Mouse (Mus musculus): ENCODE data around the gene Nlrp3. TPM values are rescaled to one million over a fixed set of nuclear protein-coding genes. Genes with fewer than 3 reads are reported as not detected.

Nlrp3 gene
- polyA plus RNA-seq, 1 experiment from 2014 or later, result 0.15 TPM

DNA sequence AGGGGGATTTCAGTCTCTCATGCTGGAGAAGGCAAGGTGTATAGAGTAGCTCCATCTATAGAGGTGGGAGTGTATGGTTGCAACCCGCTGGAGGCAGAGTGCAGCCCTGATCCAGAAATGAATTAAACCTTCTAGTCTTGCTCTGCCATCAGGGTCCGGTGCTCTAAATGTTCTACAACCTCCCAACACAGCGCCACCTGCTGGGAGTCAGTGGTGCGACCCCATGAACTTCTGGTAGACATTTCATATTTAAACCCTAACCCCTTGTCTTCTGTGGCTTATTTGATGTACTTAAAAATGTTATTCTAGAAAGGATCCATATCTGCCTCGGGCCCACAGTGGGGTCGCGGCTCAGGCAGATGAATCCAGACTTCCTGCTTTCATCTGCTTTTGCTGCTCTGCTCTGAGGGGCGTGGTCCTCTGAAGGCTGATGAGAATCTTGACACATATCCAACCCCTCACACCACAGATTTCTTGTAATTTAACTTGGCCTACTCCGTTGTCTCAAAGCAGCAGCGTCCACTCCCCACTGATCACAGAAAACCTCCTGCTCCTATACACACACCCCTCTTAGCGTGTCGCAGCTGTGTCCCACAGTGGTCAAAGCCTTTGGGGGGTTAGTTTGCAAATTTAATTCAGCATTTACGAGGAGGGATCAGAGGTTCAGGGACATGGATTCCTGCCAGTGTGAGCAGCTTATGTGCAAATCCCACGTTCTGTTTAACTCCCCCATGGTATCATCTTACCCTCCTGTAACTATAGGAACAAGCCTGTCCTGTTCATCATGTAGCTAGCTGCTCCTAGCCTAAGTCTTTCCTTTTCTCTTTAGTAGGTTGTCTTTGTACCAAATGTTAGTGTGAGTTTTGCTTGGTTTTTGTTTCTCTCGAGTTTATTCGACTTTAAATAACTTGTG, 3.9 kb upstream of the Nlrp3 start:
- H3K4me3 ChIP-seq, result no peak overlapping the region
- H3K36me3 ChIP-seq, result no peaks in the 10 kb centered on the region
- WGBS, result 65% methylated on average over 16 of the region's 16 CpGs
- no peak for ATAC-seq (ENCODE audit: extremely low read depth, insufficient number of reproducible peaks, low FRiP score, low TSS enrichment)
- H3K27ac ChIP-seq (replicated peaks), result no peak overlapping the region
- H3K4me1 ChIP-seq, result no peaks in the 10 kb centered on the region
- no peaks in the 10 kb centered on the region for H3K9me3 ChIP-seq
- no peaks in the 10 kb centered on the region for H3K27me3 ChIP-seq (replicated peaks)
- H3K4me2 ChIP-seq, result no peak overlapping the region
- H3K9ac ChIP-seq, result no peak overlapping the region

DNA sequence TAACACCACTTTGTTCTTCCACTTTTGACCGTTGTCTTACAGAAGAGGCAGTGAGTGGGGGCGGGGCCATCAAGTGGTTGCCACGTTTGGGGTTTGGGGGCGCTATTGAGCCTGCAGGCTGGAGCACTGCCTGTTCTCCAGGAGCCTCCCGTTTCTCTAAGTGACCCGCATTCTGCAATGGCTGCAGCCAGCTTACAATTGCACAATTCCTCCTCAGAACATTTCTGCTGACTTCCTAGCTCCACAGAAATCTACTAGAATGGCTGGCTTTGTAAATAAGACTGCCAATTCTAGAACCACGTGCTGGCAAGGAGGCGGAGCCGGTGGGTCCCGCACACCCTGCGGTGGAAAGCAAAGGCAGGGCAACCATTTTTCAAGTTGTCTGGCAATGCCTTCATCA, 3.0 kb upstream of the Nlrp3 start:
- 31% methylated on average over 11 of the region's 11 CpGs for WGBS
- Histone ChIP-seq H3K4me2 (no peak overlapping the region), H3K4me3 (no peak overlapping the region), H3K4me1 (no peaks in the 10 kb centered on the region), H3K36me3 (no peaks in the 10 kb centered on the region), H3K27ac (replicated peaks) (no peak overlapping the region), H3K27me3 (replicated peaks) (no peaks in the 10 kb centered on the region), H3K9me3 (no peaks in the 10 kb centered on the region), H3K9ac (no peak overlapping the region)
- no peak for ATAC-seq (ENCODE audit: extremely low read depth, insufficient number of reproducible peaks, low FRiP score, low TSS enrichment)

DNA sequence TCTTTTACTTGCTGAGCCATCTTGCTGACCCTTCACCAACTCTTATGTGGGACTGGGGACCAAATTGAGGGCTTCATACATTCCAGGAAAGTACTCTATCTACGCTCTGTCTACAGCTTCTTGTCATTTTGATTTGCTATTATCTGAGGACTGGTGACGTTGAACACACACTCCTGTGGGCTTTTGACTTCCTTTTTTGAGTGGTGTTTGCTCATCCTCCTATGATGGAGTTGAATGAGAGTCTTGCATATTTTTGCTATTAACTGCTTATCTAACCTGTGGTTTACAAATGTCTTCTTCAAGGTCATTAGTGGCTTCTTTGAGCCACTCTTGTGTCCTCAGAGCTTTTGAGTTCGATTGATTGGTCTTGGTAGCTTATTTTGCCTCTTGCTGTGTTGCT, 1.2 kb upstream of the Nlrp3 start:
- 54% methylated on average over 3 of the region's 3 CpGs for WGBS
- no peak overlapping the region for H3K4me3 ChIP-seq
- no peak overlapping the region for H3K4me2 ChIP-seq

DNA sequence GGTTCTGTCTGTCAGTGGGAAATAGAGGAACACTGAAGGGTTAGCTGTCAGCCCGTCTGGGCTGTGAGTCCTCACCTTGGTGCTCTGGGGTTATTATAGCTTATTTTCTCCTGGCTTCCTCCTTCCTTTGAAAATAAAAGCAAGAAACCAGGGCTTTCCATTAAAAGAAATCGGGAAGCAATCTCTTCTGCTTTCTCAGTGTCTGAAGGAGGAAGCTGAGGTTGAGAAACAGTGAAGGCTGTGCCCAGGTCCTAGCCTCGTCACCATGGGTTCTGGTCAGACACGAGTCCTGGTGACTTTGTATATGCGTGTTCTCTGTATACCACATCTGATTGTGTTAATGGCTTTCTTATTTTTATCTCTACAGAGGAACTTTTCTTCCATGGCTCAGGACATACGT, 1.1 kb downstream of the Nlrp3 start:
- Histone ChIP-seq H3K9me3 (no peaks in the 10 kb centered on the region), H3K9ac (no peak overlapping the region), H3K27me3 (replicated peaks) (no peaks in the 10 kb centered on the region), H3K27ac (replicated peaks) (no peak overlapping the region), H3K4me3 (no peak overlapping the region), H3K4me1 (no peaks in the 10 kb centered on the region), H3K4me2 (no peak overlapping the region), H3K36me3 (no peaks in the 10 kb centered on the region)
- no peak for ATAC-seq (ENCODE audit: extremely low read depth, insufficient number of reproducible peaks, low FRiP score, low TSS enrichment)
- WGBS, result 63% methylated on average over 6 of the region's 6 CpGs

More for the DNA sequence above, 1.2 kb upstream of the Nlrp3 start:
- no peak for ATAC-seq (ENCODE audit: extremely low read depth, insufficient number of reproducible peaks, low FRiP score, low TSS enrichment)
- H3K27ac ChIP-seq (replicated peaks), result no peak overlapping the region
- H3K9me3 ChIP-seq, result no peaks in the 10 kb centered on the region
- H3K4me1 ChIP-seq, result no peaks in the 10 kb centered on the region
- H3K36me3 ChIP-seq, result no peaks in the 10 kb centered on the region
- no peak overlapping the region for H3K9ac ChIP-seq
- H3K27me3 ChIP-seq (replicated peaks), result no peaks in the 10 kb centered on the region

DNA sequence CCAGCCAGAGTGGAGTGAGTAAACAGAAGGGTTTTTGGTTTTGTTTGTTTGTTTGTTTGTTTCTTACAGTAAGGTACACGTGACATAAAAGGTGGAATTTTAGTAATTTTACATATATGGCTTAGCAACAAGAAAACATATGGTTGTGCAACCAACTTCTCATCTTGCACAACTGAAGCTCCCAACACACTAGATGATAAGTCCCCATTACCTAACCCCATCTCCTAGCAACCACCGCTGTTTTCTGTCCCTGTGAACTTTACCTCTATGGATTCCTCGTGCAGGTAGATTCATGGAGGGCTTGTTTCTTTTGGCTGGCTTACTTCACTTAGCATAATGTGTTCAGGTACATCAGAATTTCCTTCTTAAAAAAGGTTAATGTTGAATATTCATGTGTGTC, 2.0 kb downstream of the Nlrp3 start:
- H3K27me3 ChIP-seq (replicated peaks), result no peaks in the 10 kb centered on the region

DNA sequence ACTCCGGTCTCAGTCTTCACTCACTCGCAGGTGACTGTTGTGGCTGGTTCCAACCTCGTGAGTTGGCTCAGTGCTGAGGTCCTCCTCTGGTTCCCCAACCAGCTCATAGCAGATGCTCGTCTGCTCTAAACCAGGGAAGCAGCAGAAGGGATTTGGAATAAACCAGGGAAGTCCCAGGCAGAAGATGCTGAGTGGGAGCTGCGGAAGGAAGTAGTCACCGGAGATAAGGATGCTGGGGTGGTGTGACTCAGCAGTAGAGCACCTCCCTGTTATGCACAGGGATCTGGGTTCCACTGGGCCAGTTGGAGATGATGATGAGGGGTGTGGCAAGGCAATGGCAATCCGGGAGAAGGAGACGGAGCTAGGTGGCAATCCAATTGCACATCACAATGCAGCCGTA, 2.6 kb downstream of the Nlrp3 start:
- H3K36me3 ChIP-seq, result no peaks in the 10 kb centered on the region
- 0 out of 2 replicates have a peak, but pooled peaks cover 4% of the 10 kb centered on the region for H3K27me3 ChIP-seq (replicated peaks)
- no peak overlapping the region for H3K9ac ChIP-seq
- H3K4me2 ChIP-seq, result no peak overlapping the region
- H3K4me1 ChIP-seq, result no peaks in the 10 kb centered on the region
- H3K9me3 ChIP-seq, result no peaks in the 10 kb centered on the region
- WGBS, result 73% methylated on average over 9 of the region's 9 CpGs
- no peak overlapping the region for H3K27ac ChIP-seq (replicated peaks)
- no peak for ATAC-seq (ENCODE audit: extremely low read depth, insufficient number of reproducible peaks, low FRiP score, low TSS enrichment)
- no peak overlapping the region for H3K4me3 ChIP-seq

More for the DNA sequence above, 2.0 kb downstream of the Nlrp3 start:
- H3K9me3 ChIP-seq, result no peaks in the 10 kb centered on the region
- 78% methylated on average over 3 of the region's 3 CpGs for WGBS
- no peak for ATAC-seq (ENCODE audit: extremely low read depth, insufficient number of reproducible peaks, low FRiP score, low TSS enrichment)
- no peak overlapping the region for H3K27ac ChIP-seq (replicated peaks)
- H3K4me2 ChIP-seq, result no peak overlapping the region
- no peak overlapping the region for H3K9ac ChIP-seq
- no peak overlapping the region for H3K4me3 ChIP-seq
- H3K36me3 ChIP-seq, result no peaks in the 10 kb centered on the region
- H3K4me1 ChIP-seq, result no peaks in the 10 kb centered on the region

DNA sequence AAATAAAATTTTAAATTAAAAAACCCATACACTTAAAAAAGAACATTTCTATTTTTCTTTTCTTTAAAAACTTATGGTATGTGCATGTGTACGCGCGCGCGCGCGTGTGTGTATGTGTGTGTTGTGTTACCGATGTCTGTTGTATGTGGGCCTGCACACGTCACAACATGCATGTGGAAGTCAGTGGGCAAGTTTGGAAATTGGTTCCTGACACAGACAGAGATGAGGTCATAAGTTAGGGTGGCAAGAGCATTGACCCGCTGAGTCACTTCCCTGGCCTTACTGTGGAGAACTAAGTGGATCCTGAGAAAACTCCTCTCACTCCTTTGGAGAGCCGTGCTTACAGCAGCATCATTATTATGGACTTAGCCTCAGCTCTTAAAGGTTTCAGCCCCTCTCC, 12.8 kb downstream of the Nlrp3 start:
- no peak overlapping the region for H3K4me3 ChIP-seq
- no peak overlapping the region for H3K4me2 ChIP-seq
- no peaks in the 10 kb centered on the region for H3K9me3 ChIP-seq
- H3K36me3 ChIP-seq, result no peaks in the 10 kb centered on the region
- H3K27ac ChIP-seq (replicated peaks), result no peak overlapping the region
- no peaks in the 10 kb centered on the region for H3K4me1 ChIP-seq
- 0 out of 2 replicates have a peak, but pooled peaks cover 3% of the 10 kb centered on the region for H3K27me3 ChIP-seq (replicated peaks)
- no peak for ATAC-seq (ENCODE audit: extremely low read depth, insufficient number of reproducible peaks, low FRiP score, low TSS enrichment)
- 90% methylated on average over 11 of the region's 11 CpGs for WGBS
- no peak overlapping the region for H3K9ac ChIP-seq

DNA sequence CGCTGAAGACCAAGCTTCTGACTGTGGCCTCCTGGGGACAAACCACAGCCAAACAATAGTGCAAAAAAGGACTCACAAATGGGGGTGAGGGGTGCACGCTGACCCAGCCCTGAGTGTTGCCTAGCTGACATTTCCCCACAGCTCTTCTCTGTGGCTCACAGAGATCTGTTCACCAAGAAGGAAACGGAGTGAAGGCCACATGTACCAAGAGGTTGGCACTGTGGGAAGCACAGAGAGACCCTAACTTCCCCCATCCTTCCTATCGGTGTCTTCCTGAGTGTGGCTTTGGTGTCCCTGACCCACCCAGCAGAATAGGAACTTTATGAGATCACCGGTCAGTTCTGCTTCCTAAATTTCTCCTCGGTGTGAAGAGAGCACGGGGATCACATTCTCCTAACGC, 13.2 kb downstream of the Nlrp3 start:
- no peak overlapping the region for H3K4me2 ChIP-seq
- no peak overlapping the region for H3K9ac ChIP-seq
- H3K4me1 ChIP-seq, result no peaks in the 10 kb centered on the region
- 73% methylated on average over 8 of the region's 8 CpGs for WGBS
- no peak overlapping the region for H3K4me3 ChIP-seq
- no peaks in the 10 kb centered on the region for H3K27me3 ChIP-seq (replicated peaks)
- no peaks in the 10 kb centered on the region for H3K36me3 ChIP-seq
- ATAC-seq (ENCODE audit: extremely low read depth, insufficient number of reproducible peaks, low FRiP score, low TSS enrichment), result no peak
- H3K9me3 ChIP-seq, result no peaks in the 10 kb centered on the region
- H3K27ac ChIP-seq (replicated peaks), result no peak overlapping the region

DNA sequence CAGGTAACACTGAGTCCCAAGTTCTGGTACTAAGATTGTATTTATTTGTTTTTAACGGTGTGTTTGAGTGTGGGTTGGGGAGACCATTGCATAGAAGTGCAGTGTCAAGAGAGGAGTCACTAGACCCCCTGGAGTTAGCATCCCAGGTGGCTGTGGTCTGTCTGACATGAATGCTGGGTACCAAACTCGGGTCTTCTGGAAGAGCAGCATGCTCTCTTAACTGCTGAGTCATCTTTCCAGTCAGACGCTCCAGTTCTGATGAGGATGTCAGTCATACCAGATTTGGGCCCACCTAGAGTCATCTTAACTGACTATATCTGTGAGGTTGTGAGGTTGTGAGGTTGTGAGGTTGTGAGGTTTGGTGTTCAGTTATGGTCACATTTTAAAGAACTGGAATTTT, 19.5 kb downstream of the Nlrp3 start:
- Histone ChIP-seq H3K27ac (replicated peaks) (no peak overlapping the region), H3K4me1 (no peaks in the 10 kb centered on the region), H3K9ac (no peak overlapping the region), H3K4me3 (no peak overlapping the region), H3K27me3 (replicated peaks) (peaks cover 5% of the 10 kb centered on the region; the same call in 1 of the 2 replicates), H3K36me3 (no peaks in the 10 kb centered on the region), H3K9me3 (no peaks in the 10 kb centered on the region), H3K4me2 (no peak overlapping the region)
- no peak for ATAC-seq (ENCODE audit: extremely low read depth, insufficient number of reproducible peaks, low FRiP score, low TSS enrichment)
- 59% methylated on average over 3 of the region's 3 CpGs for WGBS

DNA sequence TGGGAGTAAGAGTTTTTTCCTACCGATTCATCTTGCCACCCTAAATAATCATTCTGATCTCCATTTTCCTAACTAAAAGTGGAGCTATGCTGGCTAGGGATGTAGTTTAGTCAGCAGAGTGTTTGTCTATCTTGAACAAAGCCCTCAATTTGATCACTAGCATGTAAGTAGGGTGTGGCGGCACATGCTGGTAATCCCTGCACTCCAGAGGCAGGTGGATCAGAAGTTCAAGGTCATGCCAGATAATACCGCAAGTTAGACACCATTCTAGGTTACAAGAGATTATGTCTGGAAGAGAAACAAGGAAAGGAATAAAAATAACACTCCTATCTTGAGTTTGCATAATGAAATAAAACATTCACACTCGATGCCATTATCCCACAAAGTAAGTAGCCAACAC, 21.0 kb downstream of the Nlrp3 start:
- Histone ChIP-seq H3K27ac (replicated peaks) (no peak overlapping the region), H3K4me2 (no peak overlapping the region), H3K36me3 (no peaks in the 10 kb centered on the region), H3K27me3 (replicated peaks) (peaks cover 8% of the 10 kb centered on the region), H3K9ac (no peak overlapping the region), H3K9me3 (no peaks in the 10 kb centered on the region), H3K4me3 (no peak overlapping the region), H3K4me1 (no peaks in the 10 kb centered on the region)
- ATAC-seq (ENCODE audit: extremely low read depth, insufficient number of reproducible peaks, low FRiP score, low TSS enrichment), result no peak
- WGBS, result 82% methylated on average over 4 of the region's 4 CpGs

DNA sequence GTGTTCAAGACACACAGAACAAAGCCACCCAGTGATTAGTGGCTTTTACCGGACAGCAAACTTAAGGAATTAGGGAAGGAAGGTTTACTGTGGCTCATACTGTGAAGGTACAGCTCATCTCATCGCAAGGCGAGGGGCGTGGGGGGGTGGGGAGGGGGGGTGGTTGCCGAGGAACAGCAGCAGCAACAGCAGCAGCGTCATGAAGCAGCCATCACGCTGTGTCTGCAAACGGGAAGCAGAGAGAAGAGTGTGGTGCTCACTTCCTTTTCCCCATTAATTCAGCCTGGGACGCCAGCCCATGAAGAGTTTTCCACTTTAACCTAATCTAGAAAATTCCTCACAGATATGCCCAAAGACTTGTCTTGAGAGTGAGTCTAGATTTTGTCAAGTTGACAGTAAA, 21.5 kb downstream of the Nlrp3 start:
- H3K9me3 ChIP-seq, result no peaks in the 10 kb centered on the region
- 58% methylated on average over 9 of the region's 9 CpGs for WGBS
- no peak overlapping the region for H3K4me2 ChIP-seq
- H3K27ac ChIP-seq (replicated peaks), result no peak overlapping the region
- peaks cover 8% of the 10 kb centered on the region for H3K27me3 ChIP-seq (replicated peaks)
- no peak for ATAC-seq (ENCODE audit: extremely low read depth, insufficient number of reproducible peaks, low FRiP score, low TSS enrichment)
- H3K36me3 ChIP-seq, result no peaks in the 10 kb centered on the region
- no peak overlapping the region for H3K4me3 ChIP-seq
- H3K9ac ChIP-seq, result no peak overlapping the region
- H3K4me1 ChIP-seq, result no peaks in the 10 kb centered on the region

DNA sequence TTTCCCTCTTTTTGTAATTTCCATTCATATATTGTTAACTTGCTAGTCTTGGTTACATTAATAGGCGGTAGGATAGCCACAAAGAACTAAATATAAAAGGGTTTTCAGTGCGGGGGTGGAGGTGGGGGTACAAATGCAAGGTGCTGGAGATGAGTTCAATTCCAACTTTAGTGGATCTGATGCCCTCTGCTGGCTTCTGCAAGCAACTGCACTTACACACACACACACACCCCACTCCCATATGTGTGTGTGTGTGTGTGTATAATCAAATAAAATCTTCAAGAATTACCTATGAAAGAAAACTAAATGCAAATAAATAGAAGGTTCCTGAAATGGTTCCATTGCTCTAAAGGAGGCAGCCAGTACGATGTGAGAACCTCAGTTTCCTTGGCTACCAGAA, 27.9 kb downstream of the Nlrp3 start:
- WGBS, result 49% methylated on average over 3 of the region's 3 CpGs
- no peak for ATAC-seq (ENCODE audit: extremely low read depth, insufficient number of reproducible peaks, low FRiP score, low TSS enrichment)

More for the DNA sequence above, 27.9 kb downstream of the Nlrp3 start:
- Histone ChIP-seq H3K4me1 (no peaks in the 10 kb centered on the region), H3K36me3 (no peaks in the 10 kb centered on the region), H3K4me3 (no peak overlapping the region), H3K9ac (no peak overlapping the region), H3K9me3 (no peaks in the 10 kb centered on the region), H3K27me3 (replicated peaks) (peaks cover 48% of the 10 kb centered on the region), H3K4me2 (no peak overlapping the region), H3K27ac (replicated peaks) (no peak overlapping the region)
